Mouse (Mus musculus) liver, adult 2 months (tissue): ENCODE data around the gene Sult3a1.

ENCODE experiments used
- CTCF ChIP-seq: fragments of 200-500 bp; IDR thresholded peaks from 2 replicates; pipeline ENCODE4 v1.5.1; 2011; ENCODE audit warnings: low read depth, low read length, control low read depth
- POLR2A ChIP-seq: fragments of 200-500 bp; IDR thresholded peaks from 2 replicates; pipeline ENCODE4 v1.6.1; 2011; ENCODE audit warnings: low read length, control low read depth; ENCODE audit not compliant: insufficient read depth; ENCODE audit errors: extremely low read depth

DNA sequence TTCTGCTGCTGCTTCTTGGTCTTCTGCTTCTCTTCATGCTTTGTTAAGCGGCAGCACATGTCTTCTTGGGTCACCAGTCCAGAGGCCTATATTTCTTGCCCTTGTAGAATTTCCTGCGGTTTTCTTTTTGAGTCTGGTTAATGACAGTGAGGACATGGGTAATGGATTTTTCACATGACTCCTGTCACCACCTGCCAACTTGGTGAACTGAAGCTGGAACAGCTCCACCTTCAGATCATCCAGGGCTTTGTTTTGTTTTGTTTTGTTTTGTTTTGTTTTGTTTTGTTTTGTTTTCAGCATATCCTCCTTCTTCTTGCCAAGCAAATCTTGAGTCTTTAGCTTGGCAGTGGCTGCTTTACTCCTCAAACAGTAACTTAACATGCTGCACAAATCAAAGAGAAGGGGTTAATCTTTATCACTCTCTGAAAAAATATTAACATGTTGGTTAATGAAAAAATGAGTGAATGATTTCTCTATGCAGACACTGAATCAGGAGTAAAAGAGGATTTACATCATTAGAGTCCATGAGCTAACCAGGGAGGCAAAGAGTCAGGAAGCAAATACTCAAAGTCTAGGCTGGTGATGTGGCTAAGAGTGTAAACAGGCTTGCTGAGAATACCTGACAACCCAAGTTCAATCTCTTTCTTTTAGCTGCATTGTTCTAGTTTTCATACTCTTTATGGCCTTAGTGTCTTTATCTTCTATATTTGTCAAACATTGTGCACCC, 15.3 kb downstream of the Sult3a1 start:
- no peak for TF ChIP-seq CTCF
- TF ChIP-seq POLR2A = no peak
